Mouse (Mus musculus): ENCODE results near the gene Nfil3. TPM values are rescaled to one million over a fixed set of nuclear protein-coding genes. Genes with fewer than 3 reads are reported as not detected.

Nfil3 gene
- polyA plus RNA-seq (2012; rRNA removed) = 9.5 and 9.6 TPM in 2 replicates

DNA sequence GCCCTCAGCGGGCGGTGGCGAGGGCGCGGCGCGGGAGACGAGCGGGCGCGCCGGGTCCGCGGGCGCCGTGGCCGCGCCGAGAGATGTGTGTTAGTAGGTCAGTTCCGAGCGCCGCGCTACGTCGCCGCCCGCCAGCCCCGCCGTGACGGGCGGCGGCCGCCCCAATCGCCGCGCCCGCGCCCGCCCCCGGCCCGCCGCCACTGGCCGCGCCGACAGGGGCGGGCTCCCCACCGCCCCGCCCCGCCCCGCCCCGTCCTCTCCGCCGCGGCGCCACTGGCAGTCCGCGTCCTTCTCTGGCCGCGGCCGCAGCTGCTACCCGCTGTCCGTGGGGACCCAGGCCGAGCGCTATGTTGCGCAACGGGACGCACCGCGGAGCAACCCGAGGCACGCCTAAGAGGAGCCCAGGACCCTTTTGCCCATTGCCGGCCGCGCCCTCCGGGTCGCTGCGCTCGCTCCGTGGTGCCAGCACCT, at the start of gene Nfil3:
Gene Nfil3, minus strand, starts transcription at position 123 of the 471 bp plus-strand sequence.
- Histone ChIP-seq H3K27ac (ENCODE audit: insufficient read depth, low read length) (peak within 1 kb of the TSS; percentile 99), H3K4me3 (replicated peaks; ENCODE audit: insufficient read depth, low read depth, low read length) (peak within 1 kb of the TSS; percentile 91), H3K4me1 (ENCODE audit: control insufficient read depth, insufficient read depth, low read length) (peaks cover 2% of the 10 kb centered on the region; the same call in 1 of the 2 replicates), H3K27me3 (ENCODE audit: control insufficient read depth, insufficient read depth, low read length) (no peaks in the 10 kb centered on the region)
- TF ChIP-seq POLR2A (IDR thresholded peaks at IDR 0.05; ENCODE audit: borderline replicate concordance, insufficient read depth, low read length) = peak; percentile 51; the same call in 1 of the 2 replicates
- TF ChIP-seq CTCF (IDR thresholded peaks at IDR 0.05; ENCODE audit: borderline replicate concordance, insufficient read depth, low read depth, low read length) = no peak
- DNase-seq = peak in 1 of 2 experiments; percentile 87
- 2% methylated on average over 57 of the region's 79 CpGs for WGBS

DNA sequence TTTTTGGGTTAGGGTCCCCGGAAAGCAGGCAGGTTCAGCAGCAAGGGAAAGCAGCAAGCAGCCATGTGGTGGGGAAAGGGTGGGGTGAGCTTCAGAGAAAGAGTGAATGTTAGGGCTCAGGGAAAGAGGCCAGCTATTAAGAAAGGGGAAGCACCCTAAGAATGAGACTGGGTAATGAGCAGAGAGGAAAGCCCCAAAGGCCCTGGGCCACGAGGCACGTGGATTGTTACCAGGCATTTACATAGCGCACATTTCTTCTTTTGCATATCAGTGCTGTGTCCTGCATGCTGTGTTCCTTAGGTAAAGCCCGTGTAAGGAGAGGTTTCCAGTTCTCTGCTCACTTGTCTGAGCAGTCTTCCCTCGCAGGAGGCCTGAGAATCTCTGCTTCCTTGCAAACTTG, 43.4 kb upstream of the Nfil3 start:
- H3K4me1 ChIP-seq (ENCODE audit: control insufficient read depth, insufficient read depth, low read length) = no peaks in the 10 kb centered on the region
- H3K27me3 ChIP-seq (ENCODE audit: control insufficient read depth, insufficient read depth, low read length) = no peaks in the 10 kb centered on the region
- no peak overlapping the region for H3K4me3 ChIP-seq (replicated peaks; ENCODE audit: insufficient read depth, low read depth, low read length)
- H3K27ac ChIP-seq (ENCODE audit: insufficient read depth, low read length) = no peak overlapping the region
- DNase-seq = no peak
- no peak for TF ChIP-seq POLR2A (IDR thresholded peaks at IDR 0.05; ENCODE audit: borderline replicate concordance, insufficient read depth, low read length)
- TF ChIP-seq CTCF (IDR thresholded peaks at IDR 0.05; ENCODE audit: borderline replicate concordance, insufficient read depth, low read depth, low read length) = no peak
- 55% methylated on average over 6 of the region's 6 CpGs for WGBS

DNA sequence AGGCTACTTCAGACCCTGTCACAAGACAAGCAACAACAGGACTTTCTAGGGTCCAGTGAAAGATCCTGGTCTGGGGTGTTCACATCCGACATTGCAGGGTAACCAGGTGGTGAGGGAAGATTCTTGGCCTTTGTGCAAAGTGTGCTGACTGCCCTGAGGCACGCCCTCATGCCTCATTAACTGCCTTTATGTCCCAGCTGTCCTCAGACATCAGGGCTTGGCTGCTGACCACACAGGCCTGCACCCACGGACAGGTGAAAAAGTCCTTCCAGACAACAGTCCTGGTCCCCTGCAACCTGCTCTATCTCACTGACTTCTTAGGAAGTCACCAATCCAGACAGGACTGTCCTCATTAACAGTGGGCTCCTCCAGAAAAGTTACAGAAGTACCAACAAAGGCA, 39.4 kb upstream of the Nfil3 start:
- WGBS = 43% methylated on average over 3 of the region's 3 CpGs
- H3K27me3 ChIP-seq (ENCODE audit: control insufficient read depth, insufficient read depth, low read length) = no peaks in the 10 kb centered on the region

DNA sequence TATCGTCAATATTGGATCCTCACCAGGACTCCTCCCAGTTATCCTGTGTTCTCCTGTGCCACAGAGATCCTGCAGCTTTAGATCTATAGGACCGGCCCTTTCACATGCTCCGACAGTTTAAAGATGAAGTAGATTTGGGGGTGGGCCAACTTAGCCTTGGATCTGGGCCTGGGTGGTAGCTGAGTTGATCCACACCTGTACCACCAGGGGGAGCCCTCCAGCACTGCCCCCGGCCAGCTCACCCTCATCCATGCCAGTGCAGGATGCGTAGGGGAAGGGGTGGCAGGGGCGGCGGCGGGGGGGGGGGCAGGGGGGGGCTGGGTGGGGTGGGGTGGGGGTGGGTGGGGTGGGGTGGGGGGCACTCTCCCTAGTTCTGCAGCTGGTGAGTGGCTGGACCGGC, 38.7 kb upstream of the Nfil3 start:
- Histone ChIP-seq H3K27me3 (ENCODE audit: control insufficient read depth, insufficient read depth, low read length) (no peaks in the 10 kb centered on the region), H3K4me3 (replicated peaks; ENCODE audit: insufficient read depth, low read depth, low read length) (no peak overlapping the region), H3K4me1 (ENCODE audit: control insufficient read depth, insufficient read depth, low read length) (no peaks in the 10 kb centered on the region), H3K27ac (ENCODE audit: insufficient read depth, low read length) (no peak overlapping the region)
- 62% methylated on average over 9 of the region's 9 CpGs for WGBS
- DNase-seq = no peak
- TF ChIP-seq POLR2A (IDR thresholded peaks at IDR 0.05; ENCODE audit: borderline replicate concordance, insufficient read depth, low read length) (no peak), CTCF (IDR thresholded peaks at IDR 0.05; ENCODE audit: borderline replicate concordance, insufficient read depth, low read depth, low read length) (no peak)

More for the DNA sequence above, 39.4 kb upstream of the Nfil3 start:
- TF ChIP-seq CTCF (IDR thresholded peaks at IDR 0.05; ENCODE audit: borderline replicate concordance, insufficient read depth, low read depth, low read length) (no peak), POLR2A (IDR thresholded peaks at IDR 0.05; ENCODE audit: borderline replicate concordance, insufficient read depth, low read length) (no peak)
- no peak for DNase-seq
- H3K4me3 ChIP-seq (replicated peaks; ENCODE audit: insufficient read depth, low read depth, low read length) = no peak overlapping the region
- no peak overlapping the region for H3K27ac ChIP-seq (ENCODE audit: insufficient read depth, low read length)
- H3K4me1 ChIP-seq (ENCODE audit: control insufficient read depth, insufficient read depth, low read length) = no peaks in the 10 kb centered on the region

DNA sequence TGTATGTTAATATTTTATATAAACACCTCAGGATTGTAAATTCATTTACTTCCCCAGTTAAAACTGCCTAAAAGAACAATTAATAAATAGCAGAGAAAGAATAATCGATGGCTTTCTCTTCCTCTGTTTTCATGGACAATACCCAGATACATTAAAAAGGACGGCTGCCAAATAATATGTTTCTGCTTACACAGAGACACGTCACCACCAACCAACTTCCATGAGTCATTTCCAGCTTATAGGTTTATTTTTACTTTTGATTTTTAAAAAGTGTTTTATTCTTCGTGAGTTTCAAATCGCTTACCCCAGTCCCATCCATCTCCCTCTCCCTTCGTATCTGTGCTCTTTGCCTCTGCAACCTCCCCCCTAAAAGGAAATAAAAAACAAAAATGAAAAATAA, 38.1 kb upstream of the Nfil3 start:
- TF ChIP-seq POLR2A (IDR thresholded peaks at IDR 0.05; ENCODE audit: borderline replicate concordance, insufficient read depth, low read length) = no peak
- no peak for TF ChIP-seq CTCF (IDR thresholded peaks at IDR 0.05; ENCODE audit: borderline replicate concordance, insufficient read depth, low read depth, low read length)
- 96% methylated on average over 6 of the region's 6 CpGs for WGBS
- Histone ChIP-seq H3K4me3 (replicated peaks; ENCODE audit: insufficient read depth, low read depth, low read length) (no peak overlapping the region), H3K4me1 (ENCODE audit: control insufficient read depth, insufficient read depth, low read length) (no peaks in the 10 kb centered on the region), H3K27me3 (ENCODE audit: control insufficient read depth, insufficient read depth, low read length) (no peaks in the 10 kb centered on the region), H3K27ac (ENCODE audit: insufficient read depth, low read length) (no peak overlapping the region)
- DNase-seq = no peak

DNA sequence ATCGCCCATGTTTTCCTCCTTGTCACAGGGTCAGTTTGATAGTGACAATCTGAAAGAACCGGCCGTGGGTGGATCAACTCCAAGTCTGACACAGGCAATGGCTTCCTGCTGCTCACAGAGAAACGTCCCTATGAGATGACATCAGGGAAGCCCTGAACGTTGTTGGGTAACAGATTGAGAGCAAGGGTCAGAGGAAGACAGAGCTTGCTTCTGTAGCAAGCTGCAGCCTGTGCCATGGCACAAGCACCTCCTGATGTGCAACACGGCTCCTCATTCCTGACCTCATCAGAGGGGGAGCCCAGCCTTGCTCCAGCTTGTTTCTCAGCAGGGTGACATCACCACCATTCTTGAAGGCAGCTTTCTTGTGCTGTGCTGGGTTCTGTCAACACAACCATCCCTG, 37.1 kb upstream of the Nfil3 start:
- no peak overlapping the region for H3K27ac ChIP-seq (ENCODE audit: insufficient read depth, low read length)
- no peaks in the 10 kb centered on the region for H3K4me1 ChIP-seq (ENCODE audit: control insufficient read depth, insufficient read depth, low read length)
- no peak overlapping the region for H3K4me3 ChIP-seq (replicated peaks; ENCODE audit: insufficient read depth, low read depth, low read length)
- no peaks in the 10 kb centered on the region for H3K27me3 ChIP-seq (ENCODE audit: control insufficient read depth, insufficient read depth, low read length)
- WGBS = 31% methylated on average over 6 of the region's 6 CpGs
- TF ChIP-seq CTCF (IDR thresholded peaks at IDR 0.05; ENCODE audit: borderline replicate concordance, insufficient read depth, low read depth, low read length) (no peak), POLR2A (IDR thresholded peaks at IDR 0.05; ENCODE audit: borderline replicate concordance, insufficient read depth, low read length) (no peak)
- no peak for DNase-seq

DNA sequence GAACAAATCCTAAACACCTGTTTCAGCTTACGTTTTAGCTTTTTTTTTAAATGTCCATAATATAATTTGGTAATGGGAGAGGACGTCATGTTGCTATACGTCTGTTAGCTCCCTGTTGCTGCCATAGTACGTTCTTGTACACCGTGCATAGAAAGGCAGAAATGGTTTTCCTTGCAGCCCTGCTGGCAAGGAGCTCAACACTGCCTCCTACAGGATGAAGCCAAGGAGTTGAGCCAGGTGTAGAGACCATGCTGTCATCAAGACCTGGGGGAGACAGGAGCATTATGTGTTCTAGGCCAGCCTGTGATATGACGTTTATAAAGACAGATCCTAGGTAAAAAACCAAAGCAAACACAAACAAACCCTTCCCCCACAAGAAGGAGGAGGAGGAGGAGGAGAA, 36.2 kb upstream of the Nfil3 start:
- H3K4me3 ChIP-seq (replicated peaks; ENCODE audit: insufficient read depth, low read depth, low read length) = no peak overlapping the region
- no peak overlapping the region for H3K27ac ChIP-seq (ENCODE audit: insufficient read depth, low read length)
- no peak for DNase-seq
- 84% methylated on average over 6 of the region's 6 CpGs for WGBS
- no peaks in the 10 kb centered on the region for H3K4me1 ChIP-seq (ENCODE audit: control insufficient read depth, insufficient read depth, low read length)
- no peak for TF ChIP-seq CTCF (IDR thresholded peaks at IDR 0.05; ENCODE audit: borderline replicate concordance, insufficient read depth, low read depth, low read length)
- no peak for TF ChIP-seq POLR2A (IDR thresholded peaks at IDR 0.05; ENCODE audit: borderline replicate concordance, insufficient read depth, low read length)
- no peaks in the 10 kb centered on the region for H3K27me3 ChIP-seq (ENCODE audit: control insufficient read depth, insufficient read depth, low read length)

DNA sequence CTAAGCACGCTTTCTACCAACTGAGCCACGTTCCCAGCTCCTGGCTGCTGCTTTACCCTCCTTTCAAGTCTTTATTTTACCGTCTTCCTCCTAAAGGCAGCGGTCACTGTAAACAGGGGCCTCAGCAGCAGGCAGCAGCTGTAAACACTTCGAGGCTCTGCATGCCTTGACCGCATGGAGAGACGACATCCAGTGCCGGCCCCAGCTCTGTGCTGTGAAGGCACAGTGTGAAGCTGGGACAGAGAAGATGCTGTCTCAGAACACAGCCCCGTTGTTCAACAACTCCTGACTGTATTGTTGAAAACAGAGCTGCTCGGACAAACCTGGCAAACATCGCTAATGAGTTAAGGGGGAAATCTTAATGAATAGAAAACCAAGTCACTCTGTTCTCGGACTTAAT, 30.6 kb upstream of the Nfil3 start:
- TF ChIP-seq POLR2A (IDR thresholded peaks at IDR 0.05; ENCODE audit: borderline replicate concordance, insufficient read depth, low read length) (no peak), CTCF (IDR thresholded peaks at IDR 0.05; ENCODE audit: borderline replicate concordance, insufficient read depth, low read depth, low read length) (no peak)
- no peaks in the 10 kb centered on the region for H3K27me3 ChIP-seq (ENCODE audit: control insufficient read depth, insufficient read depth, low read length)
- H3K4me3 ChIP-seq (replicated peaks; ENCODE audit: insufficient read depth, low read depth, low read length) = no peak overlapping the region
- H3K4me1 ChIP-seq (ENCODE audit: control insufficient read depth, insufficient read depth, low read length) = peaks cover 13% of the 10 kb centered on the region
- WGBS = 48% methylated on average over 12 of the region's 12 CpGs
- no peak overlapping the region for H3K27ac ChIP-seq (ENCODE audit: insufficient read depth, low read length)
- DNase-seq = peak in 1 of 2 experiments; percentile 21

All from cerebellum, adult 2 months (tissue).